Mouse (Mus musculus): ENCODE results near the gene Plcb1. TPM values are rescaled to one million over a fixed set of nuclear protein-coding genes. Genes with fewer than 3 reads are reported as not detected.

The Plcb1 gene
- polyA plus RNA-seq, 1 experiment from 2014 or later = 10.3 TPM

DNA sequence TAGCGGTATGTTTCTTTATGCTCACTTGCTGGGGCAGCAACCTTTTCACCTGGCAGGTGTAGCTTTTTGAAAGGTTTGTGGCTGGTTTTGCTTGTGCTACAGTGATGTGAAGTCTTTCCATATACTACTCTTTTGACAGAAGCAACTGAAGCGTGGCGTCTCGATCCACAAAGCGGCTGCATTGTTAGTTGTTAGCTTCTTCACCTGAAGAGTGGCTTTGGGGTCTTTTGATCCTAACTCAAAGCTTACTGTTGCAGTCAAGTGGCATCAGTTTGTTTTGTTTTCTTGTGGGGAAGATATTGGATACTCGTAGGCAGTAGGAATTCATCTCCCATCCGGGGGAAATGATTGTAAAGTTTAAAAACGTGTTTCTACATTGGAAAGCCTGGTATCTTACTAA lies 160.5 kb downstream of the Plcb1 start:
- ATAC-seq (ENCODE audit: low FRiP score, low read depth) = no peak
- Histone ChIP-seq H3K27ac (replicated peaks) (no peak overlapping the region), H3K4me3 (no peak overlapping the region), H3K9me3 (no peaks in the 10 kb centered on the region), H3K9ac (replicated peaks) (no peak overlapping the region), H3K4me2 (replicated peaks) (no peak overlapping the region), H3K4me1 (peaks cover 3% of the 10 kb centered on the region; the same call in 1 of the 2 replicates), H3K36me3 (no peaks in the 10 kb centered on the region), H3K27me3 (no peaks in the 10 kb centered on the region)
- 79% methylated on average over 8 of the region's 8 CpGs for WGBS

DNA sequence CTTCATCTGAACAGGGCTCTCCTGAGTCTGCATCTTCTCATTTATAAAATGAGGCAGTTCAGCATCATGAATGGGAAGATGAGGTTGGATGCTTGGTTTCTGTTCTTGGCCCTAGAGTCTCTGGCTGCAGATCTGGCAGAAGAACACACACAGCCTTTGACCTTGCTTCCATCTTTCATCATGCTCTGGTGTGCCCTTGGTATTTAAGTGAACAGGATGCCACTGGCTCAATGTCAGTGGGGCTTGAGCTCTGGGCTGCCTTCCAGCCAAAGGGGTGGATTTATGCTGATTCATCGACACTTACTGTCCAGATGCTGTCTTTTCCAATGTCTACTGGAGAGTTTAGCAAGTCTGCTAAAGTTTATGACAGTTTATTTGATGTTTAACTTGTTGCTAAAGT lies 161.0 kb downstream of the Plcb1 start:
- WGBS = 78% methylated on average over 1 of the region's 1 CpGs
- no peak overlapping the region for H3K9ac ChIP-seq (replicated peaks)
- no peaks in the 10 kb centered on the region for H3K9me3 ChIP-seq
- no peaks in the 10 kb centered on the region for H3K36me3 ChIP-seq
- H3K4me3 ChIP-seq = no peak overlapping the region
- no peak overlapping the region for H3K4me2 ChIP-seq (replicated peaks)
- peaks cover 3% of the 10 kb centered on the region; the same call in 1 of the 2 replicates for H3K4me1 ChIP-seq
- H3K27ac ChIP-seq (replicated peaks) = no peak overlapping the region
- no peaks in the 10 kb centered on the region for H3K27me3 ChIP-seq
- no peak for ATAC-seq (ENCODE audit: low FRiP score, low read depth)

DNA sequence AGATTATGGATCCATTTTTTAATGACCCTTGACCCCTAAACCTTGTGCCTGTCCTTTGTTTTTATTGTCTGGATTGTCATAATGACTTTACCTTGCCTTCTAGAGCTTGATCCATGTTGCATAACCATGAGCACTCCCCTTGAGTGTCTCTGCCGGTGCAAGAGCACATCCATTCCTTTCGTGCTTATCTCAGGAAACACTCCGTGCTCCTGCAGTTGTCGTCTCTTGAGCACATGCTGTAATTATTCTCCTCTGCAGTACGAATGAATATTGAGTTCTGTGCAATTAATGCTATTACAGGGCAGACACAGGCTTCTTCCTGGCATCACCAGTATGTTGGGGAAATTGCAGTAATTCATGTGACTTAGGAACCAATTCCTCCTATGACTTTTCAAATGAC lies 166.2 kb downstream of the Plcb1 start:
- WGBS = 83% methylated on average over 5 of the region's 5 CpGs
- no peak overlapping the region for H3K4me2 ChIP-seq (replicated peaks)

DNA sequence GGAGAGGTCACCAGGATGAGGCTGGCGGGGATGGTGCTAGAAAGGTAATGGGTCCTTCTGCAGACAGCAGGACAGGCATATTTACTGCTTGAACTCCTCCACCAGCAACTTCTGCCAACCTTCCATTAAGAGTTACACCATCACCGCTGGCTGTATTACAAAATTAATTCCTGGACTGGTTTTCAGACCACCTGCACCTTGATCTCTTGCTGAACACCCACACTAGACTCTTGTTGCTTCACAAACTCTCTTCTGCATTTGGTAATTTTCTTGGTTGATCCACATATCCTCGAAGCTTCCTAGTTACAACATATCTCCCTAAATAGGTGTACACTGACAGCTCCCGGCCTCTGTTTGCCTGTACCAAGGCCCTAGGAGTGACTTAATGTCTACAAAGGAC lies 170.6 kb downstream of the Plcb1 start:
- Histone ChIP-seq H3K9ac (replicated peaks) (no peak overlapping the region), H3K9me3 (no peaks in the 10 kb centered on the region), H3K27me3 (no peaks in the 10 kb centered on the region), H3K4me1 (no peaks in the 10 kb centered on the region), H3K36me3 (no peaks in the 10 kb centered on the region), H3K4me2 (replicated peaks) (no peak overlapping the region), H3K4me3 (no peak overlapping the region), H3K27ac (replicated peaks) (no peak overlapping the region)
- no peak for ATAC-seq (ENCODE audit: low FRiP score, low read depth)
- 89% methylated on average over 4 of the region's 4 CpGs for WGBS

More for the DNA sequence above, 166.2 kb downstream of the Plcb1 start:
- Histone ChIP-seq H3K9me3 (no peaks in the 10 kb centered on the region), H3K4me3 (no peak overlapping the region), H3K4me1 (no peaks in the 10 kb centered on the region), H3K27ac (replicated peaks) (no peak overlapping the region), H3K9ac (replicated peaks) (no peak overlapping the region), H3K27me3 (no peaks in the 10 kb centered on the region), H3K36me3 (no peaks in the 10 kb centered on the region)
- no peak for ATAC-seq (ENCODE audit: low FRiP score, low read depth)

DNA sequence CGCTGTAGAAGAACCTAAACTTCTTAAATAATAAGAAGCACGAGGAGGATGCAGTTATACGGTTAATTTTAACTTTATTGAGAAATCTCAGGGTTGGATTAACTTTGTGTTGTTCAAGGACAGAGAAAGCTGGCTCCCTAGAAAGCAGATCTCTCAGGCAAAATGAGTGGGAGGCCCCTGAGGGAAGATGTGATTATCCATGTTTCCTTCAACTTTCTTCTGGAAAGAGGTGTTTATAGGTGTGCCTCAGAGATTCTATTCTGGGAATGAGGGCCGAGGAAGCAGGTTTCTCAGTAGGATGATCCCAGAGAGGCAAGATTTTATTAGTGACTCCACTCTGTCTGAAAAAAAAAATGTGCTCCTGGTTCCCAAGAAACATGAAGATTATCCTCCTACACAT lies 180.3 kb downstream of the Plcb1 start:
- Histone ChIP-seq H3K9ac (replicated peaks) (no peak overlapping the region), H3K4me3 (no peak overlapping the region), H3K36me3 (no peaks in the 10 kb centered on the region), H3K4me1 (0 out of 2 replicates have a peak, but pooled peaks cover 3% of the 10 kb centered on the region), H3K27ac (replicated peaks) (no peak overlapping the region), H3K9me3 (no peaks in the 10 kb centered on the region), H3K27me3 (no peaks in the 10 kb centered on the region), H3K4me2 (replicated peaks) (no peak overlapping the region)
- 92% methylated on average over 4 of the region's 4 CpGs for WGBS
- ATAC-seq (ENCODE audit: low FRiP score, low read depth) = no peak

DNA sequence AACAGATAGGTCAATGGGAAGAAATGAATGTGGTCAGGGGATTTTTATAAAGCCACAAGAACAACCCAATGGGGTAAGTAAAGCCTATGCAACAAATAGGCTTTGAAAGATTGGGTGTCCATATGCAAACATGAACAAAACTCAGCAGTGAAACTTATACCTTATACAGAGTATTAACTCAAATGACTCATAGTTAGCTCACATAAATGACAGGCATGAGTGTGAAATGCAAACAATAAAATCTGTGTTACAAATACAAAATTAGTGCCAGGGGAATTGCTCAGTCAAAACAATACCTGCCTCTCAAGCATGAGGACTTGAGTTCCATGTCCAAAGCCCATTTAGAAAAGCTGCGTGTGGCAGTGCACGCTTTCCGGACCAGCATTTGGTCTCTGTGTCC lies 182.5 kb downstream of the Plcb1 start:
- Histone ChIP-seq H3K9ac (replicated peaks) (no peak overlapping the region), H3K9me3 (no peaks in the 10 kb centered on the region), H3K27ac (replicated peaks) (no peak overlapping the region), H3K27me3 (no peaks in the 10 kb centered on the region), H3K4me1 (0 out of 2 replicates have a peak, but pooled peaks cover 3% of the 10 kb centered on the region), H3K36me3 (no peaks in the 10 kb centered on the region), H3K4me3 (no peak overlapping the region), H3K4me2 (replicated peaks) (no peak overlapping the region)
- WGBS = 85% methylated on average over 3 of the region's 3 CpGs
- ATAC-seq (ENCODE audit: low FRiP score, low read depth) = no peak

DNA sequence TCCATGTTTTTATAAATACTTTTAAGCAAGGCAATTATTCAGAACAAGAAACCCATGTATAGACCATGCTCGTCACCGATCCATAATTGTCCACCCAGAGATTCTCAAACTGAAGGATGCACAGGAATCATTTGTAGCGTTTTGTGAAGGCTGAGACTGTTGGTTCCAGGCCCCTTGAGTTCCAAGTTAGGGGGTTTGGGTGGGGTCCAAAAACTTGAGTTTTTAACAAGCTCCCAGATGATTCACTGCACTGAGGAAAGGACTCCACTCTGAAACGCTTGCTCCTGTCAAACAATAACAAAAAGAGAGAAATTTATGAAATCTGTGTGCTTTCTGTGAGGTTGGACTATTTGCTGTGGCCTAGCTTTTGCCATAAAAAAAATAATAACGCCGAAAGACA lies 186.5 kb downstream of the Plcb1 start:
- WGBS = 92% methylated on average over 6 of the region's 6 CpGs
- Histone ChIP-seq H3K4me3 (no peak overlapping the region), H3K27ac (replicated peaks) (no peak overlapping the region), H3K9me3 (no peaks in the 10 kb centered on the region), H3K27me3 (no peaks in the 10 kb centered on the region), H3K4me2 (replicated peaks) (no peak overlapping the region), H3K36me3 (no peaks in the 10 kb centered on the region), H3K4me1 (peaks cover 5% of the 10 kb centered on the region; the same call in 1 of the 2 replicates), H3K9ac (replicated peaks) (no peak overlapping the region)
- no peak for ATAC-seq (ENCODE audit: low FRiP score, low read depth)

DNA sequence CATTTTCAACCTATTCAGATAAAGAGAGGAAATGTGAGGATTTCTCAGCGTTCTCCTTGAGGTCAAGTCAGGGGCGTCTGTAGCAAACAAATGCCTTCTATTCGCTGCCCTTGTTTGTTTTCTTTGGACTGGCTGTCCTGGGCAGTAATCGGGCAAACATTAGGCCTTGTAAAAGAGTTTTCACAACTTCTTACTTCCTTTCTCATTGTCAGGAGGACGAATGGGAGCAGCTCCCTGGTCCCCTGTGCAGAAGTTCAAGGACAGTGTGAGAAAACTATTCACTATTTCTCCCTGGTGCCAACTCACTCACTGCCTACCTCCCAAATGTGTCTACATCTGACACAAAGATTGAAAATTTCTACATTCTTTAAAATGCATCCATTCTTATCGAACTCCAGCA lies 188.8 kb downstream of the Plcb1 start:
- Histone ChIP-seq H3K9ac (replicated peaks) (no peak overlapping the region), H3K4me3 (no peak overlapping the region), H3K27ac (replicated peaks) (no peak overlapping the region), H3K27me3 (no peaks in the 10 kb centered on the region), H3K4me1 (peaks cover 3% of the 10 kb centered on the region; the same call in 1 of the 2 replicates), H3K4me2 (replicated peaks) (no peak overlapping the region), H3K36me3 (no peaks in the 10 kb centered on the region), H3K9me3 (no peaks in the 10 kb centered on the region)
- ATAC-seq (ENCODE audit: low FRiP score, low read depth) = no peak
- WGBS = 42% methylated on average over 6 of the region's 6 CpGs

DNA sequence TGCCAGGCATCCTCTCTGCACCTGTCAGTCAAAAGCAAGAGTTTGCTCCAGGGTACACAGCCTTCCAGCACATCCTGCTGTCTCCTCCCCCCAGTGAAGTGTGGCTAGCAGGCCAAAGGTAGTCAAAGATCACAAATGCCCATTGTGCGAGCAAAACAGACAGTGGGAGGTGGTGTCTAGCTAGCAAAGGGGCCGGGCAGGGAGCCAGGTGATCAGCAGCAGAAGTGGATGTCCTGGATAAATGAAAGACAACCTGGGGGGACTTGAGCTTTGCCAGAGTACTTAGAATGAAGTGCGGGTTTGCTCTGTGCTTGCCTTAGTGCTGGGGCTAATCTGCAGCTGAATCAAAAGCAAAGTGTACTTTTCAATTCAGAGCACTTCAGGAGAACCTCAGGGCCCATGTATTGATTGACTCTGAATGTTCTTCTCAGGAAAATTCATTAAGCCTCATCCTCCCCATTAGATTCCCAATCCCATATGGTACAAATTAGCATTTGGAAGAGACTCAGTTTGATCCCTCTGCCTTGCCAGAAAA lies 191.0 kb downstream of the Plcb1 start:
- Histone ChIP-seq H3K9me3 (no peaks in the 10 kb centered on the region), H3K4me2 (replicated peaks) (no peak overlapping the region), H3K4me3 (no peak overlapping the region), H3K9ac (replicated peaks) (no peak overlapping the region), H3K4me1 (peaks cover 3% of the 10 kb centered on the region; the same call in 1 of the 2 replicates), H3K36me3 (no peaks in the 10 kb centered on the region), H3K27me3 (no peaks in the 10 kb centered on the region), H3K27ac (replicated peaks) (no peak overlapping the region)
- WGBS = 30% methylated on average over 3 of the region's 3 CpGs
- peak; percentile 56; the same call in 1 of the 2 replicates for ATAC-seq (ENCODE audit: low FRiP score, low read depth)

DNA sequence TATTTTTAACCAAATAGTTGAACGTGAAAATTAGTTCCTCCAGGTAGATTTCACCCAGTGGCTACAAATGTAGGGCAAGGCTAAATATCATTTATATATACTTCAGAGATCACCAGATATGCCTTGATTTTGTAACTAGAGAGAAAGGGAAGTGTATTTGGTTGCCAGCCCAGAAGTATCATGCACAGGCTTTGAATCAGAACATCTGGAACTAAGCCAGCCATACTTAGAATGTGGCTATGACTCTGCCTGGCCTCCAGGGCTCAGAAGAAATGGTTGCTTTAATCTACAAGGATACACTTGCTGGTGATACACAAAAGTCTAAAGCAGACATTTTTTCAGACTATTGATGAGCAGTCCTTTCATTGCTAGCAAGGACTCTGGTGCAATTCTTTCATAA lies 191.8 kb downstream of the Plcb1 start:
- WGBS = 93% methylated on average over 1 of the region's 1 CpGs
- Histone ChIP-seq H3K27me3 (no peaks in the 10 kb centered on the region), H3K9ac (replicated peaks) (no peak overlapping the region), H3K4me3 (no peak overlapping the region), H3K9me3 (no peaks in the 10 kb centered on the region), H3K4me2 (replicated peaks) (no peak overlapping the region), H3K27ac (replicated peaks) (no peak overlapping the region), H3K36me3 (no peaks in the 10 kb centered on the region), H3K4me1 (peaks cover 3% of the 10 kb centered on the region; the same call in 1 of the 2 replicates)
- ATAC-seq (ENCODE audit: low FRiP score, low read depth) = no peak

DNA sequence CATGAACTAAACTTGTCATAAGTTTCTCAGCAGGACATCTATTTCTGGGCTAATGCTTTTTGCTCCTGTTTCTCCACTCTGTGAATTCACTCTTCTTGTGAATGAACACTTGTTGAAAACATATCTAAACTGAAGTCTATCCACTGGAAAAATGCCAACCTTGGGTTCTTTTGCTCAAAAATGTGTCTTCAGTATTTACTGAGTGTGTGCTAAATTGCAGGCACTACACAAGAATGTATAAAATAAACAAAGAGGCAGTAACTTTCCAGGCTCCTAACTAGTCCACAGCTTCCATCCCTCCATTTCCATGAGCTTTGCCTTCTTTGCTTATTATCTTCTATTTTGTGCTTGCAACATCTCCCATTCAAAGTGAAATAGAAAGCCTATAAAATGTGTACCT lies 195.5 kb downstream of the Plcb1 start:
- Histone ChIP-seq H3K27me3 (no peaks in the 10 kb centered on the region), H3K4me1 (peaks cover 3% of the 10 kb centered on the region; the same call in 1 of the 2 replicates), H3K27ac (replicated peaks) (no peak overlapping the region), H3K9me3 (no peaks in the 10 kb centered on the region), H3K9ac (replicated peaks) (no peak overlapping the region), H3K4me2 (replicated peaks) (no peak overlapping the region), H3K4me3 (no peak overlapping the region), H3K36me3 (no peaks in the 10 kb centered on the region)
- no peak for ATAC-seq (ENCODE audit: low FRiP score, low read depth)

DNA sequence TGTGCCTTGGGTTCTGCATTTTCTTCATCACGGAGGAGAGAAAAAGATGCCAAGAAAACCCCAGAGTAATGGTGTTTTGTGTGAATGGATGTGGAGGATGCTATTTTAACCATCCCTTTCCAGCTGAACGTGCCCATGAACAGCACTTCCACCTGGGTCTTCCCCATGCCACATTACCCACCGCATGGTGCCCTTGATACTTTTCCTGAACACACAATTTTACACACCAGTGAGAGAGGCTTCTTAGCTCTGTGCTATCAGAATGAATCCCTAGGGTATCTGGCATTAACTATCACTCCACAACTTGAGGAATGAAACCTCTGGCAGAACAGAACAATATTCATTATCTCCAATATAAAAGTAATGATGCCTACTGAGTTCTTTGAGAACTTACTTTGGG lies 199.0 kb downstream of the Plcb1 start:
- H3K4me3 ChIP-seq = no peak overlapping the region
- no peak overlapping the region for H3K9ac ChIP-seq (replicated peaks)
- no peaks in the 10 kb centered on the region for H3K36me3 ChIP-seq
- H3K27me3 ChIP-seq = no peaks in the 10 kb centered on the region
- no peak for ATAC-seq (ENCODE audit: low FRiP score, low read depth)
- H3K9me3 ChIP-seq = no peaks in the 10 kb centered on the region
- H3K4me1 ChIP-seq = no peaks in the 10 kb centered on the region
- no peak overlapping the region for H3K4me2 ChIP-seq (replicated peaks)
- 89% methylated on average over 3 of the region's 3 CpGs for WGBS
- no peak overlapping the region for H3K27ac ChIP-seq (replicated peaks)

DNA sequence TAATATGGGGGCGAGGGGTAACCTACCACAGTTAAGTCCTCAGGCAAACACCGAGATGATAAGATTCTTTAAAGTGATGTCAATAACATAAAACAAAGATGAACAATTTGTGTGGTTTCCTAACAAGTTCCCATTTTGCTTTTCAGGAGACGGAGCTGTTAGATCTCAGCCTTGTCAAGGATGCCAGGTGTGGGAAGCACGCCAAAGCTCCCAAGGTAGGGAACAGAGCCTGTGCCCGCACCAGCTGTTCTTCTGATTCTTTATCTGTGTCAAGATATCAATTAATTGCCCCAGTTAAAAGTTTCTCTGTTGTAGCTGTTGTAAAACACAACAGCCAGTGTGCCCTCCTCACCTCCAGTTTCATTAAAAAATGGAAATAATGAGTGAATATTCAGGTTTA lies 202.1 kb downstream of the Plcb1 start:
- no peaks in the 10 kb centered on the region for H3K9me3 ChIP-seq
- no peaks in the 10 kb centered on the region for H3K4me1 ChIP-seq
- H3K9ac ChIP-seq (replicated peaks) = no peak overlapping the region
- H3K36me3 ChIP-seq = no peaks in the 10 kb centered on the region
- WGBS = 93% methylated on average over 5 of the region's 5 CpGs
- no peak overlapping the region for H3K4me3 ChIP-seq
- H3K4me2 ChIP-seq (replicated peaks) = no peak overlapping the region
- H3K27ac ChIP-seq (replicated peaks) = no peak overlapping the region
- ATAC-seq (ENCODE audit: low FRiP score, low read depth) = no peak
- H3K27me3 ChIP-seq = no peaks in the 10 kb centered on the region

Data from midbrain, embryonic 12.5 days (tissue).